Mouse (Mus musculus): Measurements from ENCODE around the gene Pnpla1.

DNA sequence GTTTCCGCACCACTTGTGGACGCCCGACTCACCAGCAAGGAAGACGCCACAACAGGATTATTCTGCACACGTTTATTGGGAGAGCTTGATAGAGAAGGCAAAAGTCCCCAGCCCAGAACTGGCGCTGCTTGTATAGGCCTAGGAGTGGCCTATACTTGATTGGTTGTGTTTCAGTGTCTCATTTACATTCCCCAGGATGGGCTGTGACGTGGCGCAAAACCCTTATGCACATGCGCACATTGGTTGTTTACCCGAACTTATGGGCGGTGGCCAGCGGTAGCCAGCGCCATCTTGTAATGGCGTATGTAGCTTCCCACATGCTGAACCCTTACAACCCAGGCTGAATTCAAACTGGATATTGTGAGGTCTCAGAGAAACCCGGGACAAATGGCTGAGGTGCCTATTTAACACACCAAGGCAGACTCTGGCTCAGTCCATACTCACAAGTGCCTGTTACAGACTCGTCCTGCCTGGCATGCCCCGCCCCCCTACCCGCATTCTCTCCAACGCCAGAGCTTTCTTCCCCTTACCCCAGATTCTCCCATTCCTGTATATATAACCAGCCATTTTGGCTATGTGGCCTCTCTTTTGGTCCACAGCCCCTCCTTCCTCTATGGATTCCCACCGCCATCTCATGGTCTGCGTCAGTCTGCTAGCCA lies 37.1 kb downstream of the Pnpla1 start:
- TF ChIP-seq CTCF (IDR thresholded peaks at IDR 0.05; ENCODE audit: low read depth) (no peak), EP300 (IDR thresholded peaks at IDR 0.05; ENCODE audit: low read depth) (no peak)

All from liver, postnatal 0 days (tissue).